Mouse (Mus musculus) intestine, postnatal 0 days (tissue): Measurements from ENCODE around the gene Fntb. TPM values are rescaled to one million over a fixed set of nuclear protein-coding genes. Genes with fewer than 3 reads are reported as not detected.
A peak's percentile ranks its signal among the peaks of the same experiment; 100 is the strongest.

Experiments used
- ATAC-seq: fragments of 200-750 bp; cut with Nextera tagmentation; 2 replicates; pipeline ENCODE4 v1.8.0; 2017; ENCODE audit warnings: mild to moderate bottlenecking, moderate TSS enrichment, moderate library complexity
- H3K27ac ChIP-seq: fragments of 300-500 bp; sonication (generic); 2 replicates; pipeline ENCODE4 v1.5.1; 2014; ENCODE audit warnings: mild to moderate bottlenecking, low read depth, low read length, moderate library complexity
- H3K27me3 ChIP-seq: fragments of 300-500 bp; sonication (generic); replicated peaks from 2 replicates; pipeline ENCODE4 v1.6.1; 2014; ENCODE audit warnings: low read length, mixed read lengths; ENCODE audit not compliant: control insufficient read depth, insufficient read depth
- H3K36me3 ChIP-seq: fragments of 300-500 bp; sonication (generic); 2 replicates; pipeline ENCODE4 v1.6.1; 2014; ENCODE audit warnings: mild to moderate bottlenecking, moderate library complexity; ENCODE audit not compliant: control insufficient read depth, insufficient read depth
- H3K4me1 ChIP-seq: fragments of 300-500 bp; sonication (generic); replicated peaks from 2 replicates; pipeline ENCODE4 v1.6.1; 2014; ENCODE audit warnings: antibody characterized with exemption, low read length, mixed read lengths; ENCODE audit not compliant: control insufficient read depth, insufficient read depth
- H3K4me2 ChIP-seq: fragments of 300-500 bp; sonication (generic); replicated peaks from 2 replicates; pipeline ENCODE4 v1.6.1; 2014; ENCODE audit warnings: low read depth, mild to moderate bottlenecking, moderate library complexity
- H3K4me3 ChIP-seq: fragments of 300-500 bp; sonication (generic); 2 replicates; pipeline ENCODE4 v1.5.1; 2014; ENCODE audit warnings: low read depth, low read length
- H3K9ac ChIP-seq: fragments of 300-500 bp; sonication (generic); 2 replicates; pipeline ENCODE4 v1.6.1; 2014; ENCODE audit warnings: mild to moderate bottlenecking, low read depth, low read length
- H3K9me3 ChIP-seq: fragments of 300-500 bp; sonication (generic); 2 replicates; pipeline ENCODE4 v1.6.1; 2016; ENCODE audit warnings: mixed run types; ENCODE audit not compliant: control insufficient read depth
- CTCF ChIP-seq: sonication (generic); IDR thresholded peaks from 2 replicates; pipeline ENCODE4 v1.5.1; 2016; ENCODE audit warnings: low read depth, mild to moderate bottlenecking, control low read depth, antibody characterized with exemption, moderate library complexity
- WGBS: fragments of 180-500 bp; shearing (Covaris S2); extraction: QIAGEN DNeasy Blood & Tissue Kit; methylation state at CpG from one replicate; pipeline ENCODE4 v1.1.7; 2014; 5-methylcytosine and 5-hydroxymethylcytosine counted together
- polyA plus RNA-seq: library from polyadenylated mRNA; unstranded; fragments of >200 nt; fragmentation: Nextera tagmentation; extraction: Ambion mirVana; gene quantifications from 2 replicates; pipeline ENCODE4 v1.2.1, GENCODE M21; 2015

Gene Fntb
- polyA plus RNA-seq, 1 experiment from 2014 or later: 13.5 TPM

GRCm38 (mm10) chr12:76927539-76927938 lies 162.2 kb downstream of the Fntb start:
- 63% methylated on average over 10 of the region's 10 CpGs for WGBS
- peak overlapping the region; percentile 28; the same call in 1 of the 2 replicates for H3K27ac ChIP-seq

GRCm38 (mm10) chr12:76930177-76930576 lies 164.8 kb downstream of the Fntb start:
- Histone ChIP-seq H3K9ac (no peak overlapping the region), H3K27ac (no peak overlapping the region), H3K4me1 (no peaks in the 10 kb centered on the region), H3K9me3 (no peaks in the 10 kb centered on the region), H3K4me2 (no peak overlapping the region), H3K4me3 (no peak overlapping the region), H3K27me3 (no peaks in the 10 kb centered on the region), H3K36me3 (peaks cover 5% of the 10 kb centered on the region; the same call in 1 of the 2 replicates)
- no peak for TF ChIP-seq CTCF
- WGBS: 46% methylated on average over 6 of the region's 6 CpGs
- ATAC-seq: no peak

More at GRCm38 (mm10) chr12:76927539-76927938, 162.2 kb downstream of the Fntb start:
- peak; percentile 20; the same call in 1 of the 2 replicates for ATAC-seq
- Histone ChIP-seq H3K4me3 (no peak overlapping the region), H3K36me3 (no peaks in the 10 kb centered on the region; the same call in 1 of the 2 replicates), H3K27me3 (no peaks in the 10 kb centered on the region), H3K4me2 (no peak overlapping the region), H3K9ac (no peak overlapping the region), H3K4me1 (no peaks in the 10 kb centered on the region), H3K9me3 (no peaks in the 10 kb centered on the region)
- no peak for TF ChIP-seq CTCF

- H3K9ac ChIP-seq: no peak overlapping the region
- no peak for TF ChIP-seq CTCF
- no peaks in the 10 kb centered on the region for H3K9me3 ChIP-seq
- no peaks in the 10 kb centered on the region for H3K4me1 ChIP-seq
- H3K4me2 ChIP-seq: no peak overlapping the region
- peak overlapping the region; percentile 54; the same call in 1 of the 2 replicates for H3K27ac ChIP-seq
- no peak for ATAC-seq
- WGBS: 74% methylated on average over 14 of the region's 14 CpGs
- H3K4me3 ChIP-seq: no peak overlapping the region
- no peaks in the 10 kb centered on the region for H3K27me3 ChIP-seq
- H3K36me3 ChIP-seq: peaks cover 22% of the 10 kb centered on the region
Observed at GRCm38 (mm10) chr12:76931739-76932687, 166.6 kb downstream of the Fntb start.

GRCm38 (mm10) chr12:76932688-76933060 lies 167.3 kb downstream of the Fntb start:
- Histone ChIP-seq H3K9me3 (no peaks in the 10 kb centered on the region), H3K36me3 (peaks cover 28% of the 10 kb centered on the region), H3K9ac (no peak overlapping the region), H3K27me3 (no peaks in the 10 kb centered on the region), H3K4me3 (no peak overlapping the region), H3K4me1 (no peaks in the 10 kb centered on the region), H3K27ac (peak overlapping the region; percentile 54; the same call in 1 of the 2 replicates), H3K4me2 (no peak overlapping the region)
- TF ChIP-seq CTCF: no peak
- no peak for ATAC-seq
- WGBS: 69% methylated on average over 6 of the region's 6 CpGs

- Histone ChIP-seq H3K4me3 (no peak overlapping the region), H3K9me3 (no peaks in the 10 kb centered on the region), H3K36me3 (peaks cover 45% of the 10 kb centered on the region), H3K27me3 (no peaks in the 10 kb centered on the region), H3K4me2 (no peak overlapping the region), H3K27ac (no peak overlapping the region), H3K9ac (no peak overlapping the region), H3K4me1 (no peaks in the 10 kb centered on the region)
- WGBS: 88% methylated on average over 3 of the region's 3 CpGs
- no peak for ATAC-seq
- no peak for TF ChIP-seq CTCF
Observed at GRCm38 (mm10) chr12:76934438-76934837, 169.0 kb downstream of the Fntb start.

GRCm38 (mm10) chr12:76936211-76936610 lies 170.8 kb downstream of the Fntb start:
- WGBS: 93% methylated on average over 10 of the region's 10 CpGs
- no peaks in the 10 kb centered on the region for H3K9me3 ChIP-seq
- H3K27me3 ChIP-seq: no peaks in the 10 kb centered on the region
- no peak for ATAC-seq
- no peak overlapping the region for H3K4me2 ChIP-seq
- TF ChIP-seq CTCF: no peak
- H3K36me3 ChIP-seq: peaks cover 59% of the 10 kb centered on the region
- no peak overlapping the region for H3K9ac ChIP-seq
- H3K27ac ChIP-seq: no peak overlapping the region
- H3K4me1 ChIP-seq: no peaks in the 10 kb centered on the region
- no peak overlapping the region for H3K4me3 ChIP-seq
